Mouse (Mus musculus): Measurements from ENCODE around the gene Peg10.
A peak's percentile ranks its signal among the peaks of the same experiment; 100 is the strongest.
"Not testable (repeated sequence)": the region's sequence is repeated elsewhere in the genome, so short reads cannot be mapped to it uniquely, and the experiment has no call there.

The Peg10 gene

GRCm38 (mm10) chr6:4748506-4748961, 1.4 kb downstream of the Peg10 start:
- DNase-seq (ENCODE audit: low read depth in 2 of 2, low spot score in 2 of 2): no peak

- DNase-seq (ENCODE audit: low read depth in 2 of 2, low spot score in 2 of 2): peak in 1 of 2 experiments; percentile 40
These were observed 2.0 kb downstream of the Peg10 start for GRCm38 (mm10) chr6:4749091-4749490.

GRCm38 (mm10) chr6:4751355-4751754, 4.2 kb downstream of the Peg10 start:
- no peak for DNase-seq (ENCODE audit: low read depth in 2 of 2, low spot score in 2 of 2)

DNA sequence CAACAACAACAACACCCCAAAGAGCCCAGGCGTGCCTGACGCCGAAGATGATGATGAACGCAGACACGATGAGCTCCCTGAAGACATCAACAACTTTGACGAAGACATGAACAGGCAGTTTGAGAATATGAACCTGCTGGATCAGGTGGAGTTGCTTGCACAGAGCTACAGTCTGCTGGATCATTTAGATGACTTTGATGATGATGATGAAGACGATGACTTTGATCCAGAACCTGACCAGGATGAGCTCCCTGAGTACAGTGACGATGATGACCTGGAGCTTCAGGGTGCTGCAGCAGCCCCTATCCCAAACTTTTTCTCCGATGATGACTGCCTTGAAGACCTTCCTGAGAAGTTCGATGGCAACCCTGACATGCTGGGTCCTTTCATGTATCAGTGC, 7.2 kb downstream of the Peg10 start:
- no peak for DNase-seq (ENCODE audit: low read depth in 2 of 2, low spot score in 2 of 2)

- DNase-seq (ENCODE audit: low read depth in 2 of 2, low spot score in 2 of 2): no peak
These were observed 7.8 kb downstream of the Peg10 start for GRCm38 (mm10) chr6:4754886-4755285.

GRCm38 (mm10) chr6:4761415-4762142, 14.5 kb downstream of the Peg10 start:
- not testable (repeated sequence) for DNase-seq (ENCODE audit: low read depth in 2 of 2, low spot score in 2 of 2)

- DNase-seq (ENCODE audit: low read depth in 2 of 2, low spot score in 2 of 2): no peak
These were observed 15.1 kb downstream of the Peg10 start for GRCm38 (mm10) chr6:4762252-4762651.

DNA sequence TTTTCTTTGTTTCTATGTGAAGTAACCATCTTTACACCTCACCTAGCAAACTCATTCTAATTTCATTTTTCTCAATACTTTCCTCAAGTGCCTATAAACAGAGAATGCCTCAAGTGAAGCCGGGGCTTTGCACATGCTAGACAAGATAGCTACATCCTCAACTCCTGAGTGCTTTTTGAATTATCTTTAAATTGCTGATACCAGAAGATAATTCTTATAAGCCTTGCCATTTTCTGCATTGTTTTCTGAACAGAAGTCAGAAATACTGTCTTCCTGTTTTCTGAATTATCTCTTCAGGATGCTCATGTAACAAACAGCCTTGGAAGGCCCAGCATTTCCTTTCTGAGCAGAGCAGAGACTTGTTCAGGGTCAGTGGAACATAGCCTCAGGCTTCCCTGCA, 49.2 kb downstream of the Peg10 start:
- no peak for DNase-seq (ENCODE audit: low read depth in 2 of 2, low spot score in 2 of 2)

- not testable (repeated sequence) for DNase-seq (ENCODE audit: low read depth in 2 of 2, low spot score in 2 of 2)
These were observed 50.2 kb downstream of the Peg10 start for GRCm38 (mm10) chr6:4797317-4797716.

DNA sequence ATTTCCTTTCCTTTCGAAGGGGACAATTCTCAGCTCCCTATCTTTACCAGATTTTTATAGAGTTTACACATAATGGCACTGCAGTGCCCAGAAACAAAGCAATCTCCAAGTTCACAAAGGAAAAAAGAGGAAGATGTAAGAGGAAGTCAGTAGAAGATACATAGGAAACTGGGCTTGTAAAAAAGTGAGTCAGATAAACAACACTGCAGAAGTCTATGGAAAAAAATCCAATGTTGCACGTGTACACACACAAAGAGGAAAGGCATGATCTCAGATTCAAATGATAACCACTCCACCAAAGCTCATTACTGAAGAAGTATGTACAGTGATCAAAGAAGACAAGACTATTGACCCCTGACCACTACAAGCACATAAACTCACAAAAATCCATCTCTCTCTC, 51.3 kb downstream of the Peg10 start:
- no peak for DNase-seq (ENCODE audit: low read depth in 2 of 2, low spot score in 2 of 2)

DNA sequence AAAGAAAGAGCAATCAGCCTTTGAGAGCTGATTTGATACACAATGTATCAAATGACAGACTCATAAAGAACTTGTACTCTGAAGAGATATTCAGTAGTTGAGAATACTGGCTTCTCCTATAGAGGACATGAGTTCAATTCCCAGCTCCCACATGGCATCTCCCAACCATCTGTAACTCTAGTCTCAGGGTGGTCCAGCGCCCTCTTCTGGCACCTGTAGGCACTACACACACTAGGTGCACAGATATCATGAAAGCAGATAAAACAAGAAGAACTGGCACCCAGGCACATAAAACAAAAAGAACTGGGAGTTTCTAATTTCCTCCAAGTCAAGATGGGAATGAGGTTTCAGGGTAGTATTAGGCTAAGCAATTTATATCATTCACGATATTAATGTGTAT, 52.3 kb downstream of the Peg10 start:
- DNase-seq (ENCODE audit: low read depth in 2 of 2, low spot score in 2 of 2): no peak

DNA sequence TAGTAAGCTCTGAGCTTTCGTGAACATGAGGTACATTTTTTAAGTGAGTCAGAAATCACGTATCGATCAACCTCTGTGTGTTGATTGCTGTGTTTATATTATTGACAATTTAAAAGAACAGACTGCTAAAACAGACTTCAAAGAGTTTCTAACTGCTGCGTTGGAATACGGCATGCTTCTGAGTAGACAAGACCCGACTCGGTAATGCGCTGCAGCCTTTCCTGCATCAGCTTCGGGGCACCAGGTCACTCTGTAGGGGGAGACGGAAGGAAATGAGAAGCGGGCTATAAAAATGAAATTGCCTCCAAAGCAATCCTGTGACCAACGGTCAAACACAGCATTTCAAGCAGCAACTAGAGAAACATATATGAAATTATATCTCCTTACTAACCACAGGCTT, 59.9 kb downstream of the Peg10 start:
- DNase-seq (ENCODE audit: low read depth in 2 of 2, low spot score in 2 of 2): no peak
